Mouse (Mus musculus) neural tube, embryonic 13.5 days (tissue): ENCODE measurements at regions not wholly inside any gene's neighbourhood (a gene's known extent, or its start where the extent isn't known, plus 50 kb on each side); places are given as distances from the start of the nearest gene placed in this dataset.

ENCODE experiments used
- ATAC-seq: fragments of 200-750 bp; cut with Nextera tagmentation; 2 replicates; pipeline ENCODE4 v1.8.0; 2017; ENCODE audit warnings: low read depth, mild to moderate bottlenecking, moderate TSS enrichment, moderate library complexity
- H3K27ac ChIP-seq: fragments of 300-500 bp; sonication (generic); replicated peaks from 2 replicates; pipeline ENCODE4 v1.5.1; 2015; ENCODE audit warnings: moderate library complexity, mild to moderate bottlenecking, inconsistent platforms
- H3K27me3 ChIP-seq: fragments of 300-500 bp; sonication (generic); 2 replicates; pipeline ENCODE4 v1.6.1; 2015; ENCODE audit warnings: mild to moderate bottlenecking, inconsistent platforms
- H3K36me3 ChIP-seq: fragments of 300-500 bp; sonication (generic); 2 replicates; pipeline ENCODE4 v1.6.1; 2015; ENCODE audit warnings: mild to moderate bottlenecking, inconsistent platforms
- H3K4me1 ChIP-seq: fragments of 300-500 bp; sonication (generic); replicated peaks from 2 replicates; pipeline ENCODE4 v1.6.1; 2015; ENCODE audit warnings: inconsistent platforms
- H3K4me2 ChIP-seq: fragments of 300-500 bp; sonication (generic); 2 replicates; pipeline ENCODE4 v1.6.1; 2015; ENCODE audit warnings: inconsistent platforms, mild to moderate bottlenecking, moderate library complexity
- H3K4me3 ChIP-seq: fragments of 300-500 bp; sonication (generic); 2 replicates; pipeline ENCODE4 v1.5.1; 2015; ENCODE audit warnings: mild to moderate bottlenecking, inconsistent platforms
- H3K9ac ChIP-seq: fragments of 300-500 bp; sonication (generic); 2 replicates; pipeline ENCODE4 v1.6.1; 2015; ENCODE audit warnings: moderate library complexity, mild to moderate bottlenecking, inconsistent platforms
- H3K9me3 ChIP-seq: fragments of 300-500 bp; sonication (generic); 2 replicates; pipeline ENCODE4 v1.6.1; 2016; ENCODE audit warnings: inconsistent platforms
- WGBS: fragments of 180-500 bp; shearing (Covaris S2); methylation state at CpG from one replicate; pipeline ENCODE4 v1.1.7; 2015; 5-methylcytosine and 5-hydroxymethylcytosine counted together

DNA sequence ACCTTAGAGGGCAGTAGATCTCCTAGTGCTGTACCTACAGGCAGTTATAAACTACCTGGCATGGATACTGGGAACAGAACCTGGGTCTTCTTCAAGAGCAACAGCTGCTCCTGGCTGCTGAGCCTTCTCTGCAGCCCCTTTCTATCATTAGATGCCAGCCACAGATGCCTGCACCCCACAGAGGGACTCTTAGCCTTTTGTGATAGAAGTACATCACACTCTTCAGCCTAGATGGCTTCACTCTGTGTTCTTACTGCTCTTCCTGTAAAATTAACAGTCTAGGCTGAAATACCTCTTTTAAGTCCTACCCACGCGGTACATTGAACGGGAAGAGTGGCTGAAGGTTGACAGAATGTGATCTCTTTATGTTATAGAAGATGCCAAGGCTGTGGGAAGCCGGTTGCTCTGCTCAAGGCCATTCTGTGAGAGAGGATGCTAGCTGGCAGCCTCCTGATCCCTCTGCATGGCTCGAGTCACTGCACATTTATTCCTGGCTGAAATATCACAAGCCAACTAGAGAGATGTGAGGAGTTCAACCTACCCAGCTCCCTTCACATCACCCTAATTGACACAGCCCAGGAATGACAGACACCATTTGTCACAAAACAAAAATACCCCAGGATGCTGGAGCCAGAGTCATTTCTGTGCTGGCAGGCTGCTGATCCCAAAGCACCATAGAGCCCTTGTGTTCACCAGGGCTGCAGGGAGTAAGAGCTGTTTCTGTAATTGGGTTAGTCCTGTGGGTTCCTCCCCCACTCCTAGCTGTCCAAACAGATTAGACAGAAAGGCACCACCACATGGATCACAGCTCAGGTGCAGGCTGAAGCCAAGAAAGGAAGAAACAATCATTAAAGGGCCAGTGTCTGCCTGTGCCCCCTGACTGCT, 162.5 kb downstream of the B3gnt2 start:
- WGBS, result 73% methylated on average over 5 of the region's 5 CpGs
- no peaks in the 10 kb centered on the region for H3K36me3 ChIP-seq
- H3K27me3 ChIP-seq, result no peaks in the 10 kb centered on the region
- H3K4me1 ChIP-seq, result peaks cover 9% of the 10 kb centered on the region; the same call in 1 of the 2 replicates
- H3K4me3 ChIP-seq, result no peak overlapping the region
- H3K9me3 ChIP-seq, result no peaks in the 10 kb centered on the region
- no peak overlapping the region for H3K9ac ChIP-seq
- H3K27ac ChIP-seq, result no peak overlapping the region
- ATAC-seq, result peak; percentile 69
- H3K4me2 ChIP-seq, result no peak overlapping the region

DNA sequence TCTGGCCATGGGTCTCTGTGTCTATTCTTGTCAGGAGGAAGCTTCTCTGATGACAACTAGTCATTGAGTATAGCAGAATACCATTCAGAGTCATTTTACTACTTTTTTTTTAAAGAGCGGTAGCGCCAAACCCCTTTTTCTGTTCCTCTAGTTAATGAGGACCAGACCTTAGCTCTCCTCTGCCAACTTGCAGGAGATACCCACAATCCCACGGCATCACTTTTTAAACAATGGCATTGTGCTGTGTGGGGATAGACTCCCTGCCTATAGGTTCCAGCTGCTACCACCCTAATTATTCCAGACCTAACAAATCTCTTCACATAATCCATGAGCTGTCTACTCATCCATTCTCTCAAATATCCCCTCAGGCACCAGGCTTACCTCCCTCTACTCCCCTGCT, 154.7 kb downstream of the B3gnt2 start:
- Histone ChIP-seq H3K27me3 (no peaks in the 10 kb centered on the region), H3K9ac (no peak overlapping the region), H3K4me2 (no peak overlapping the region), H3K36me3 (no peaks in the 10 kb centered on the region), H3K9me3 (no peaks in the 10 kb centered on the region), H3K27ac (no peak overlapping the region), H3K4me1 (no peaks in the 10 kb centered on the region), H3K4me3 (no peak overlapping the region)
- no peak for ATAC-seq
- WGBS, result 87% methylated on average over 3 of the region's 3 CpGs
